Mouse (Mus musculus) megakaryocyte, embryonic 14.5 days (primary cell): Measurements from ENCODE around the gene Sik3. TPM values are rescaled to one million over a fixed set of nuclear protein-coding genes. Genes with fewer than 3 reads are reported as not detected.

ENCODE experiments used
- H3K27me3 ChIP-seq: replicated peaks from 2 replicates; pipeline ENCODE3; 2012; ENCODE audit warnings: inconsistent platforms
- H3K36me3 ChIP-seq: replicated peaks from 2 replicates; pipeline ENCODE3; 2012; ENCODE audit warnings: low read length, inconsistent platforms, mixed read lengths
- H3K4me1 ChIP-seq: 2 replicates; pipeline ENCODE4 v1.6.1; 2012; ENCODE audit warnings: inconsistent platforms
- H3K4me3 ChIP-seq: replicated peaks from 2 replicates; pipeline ENCODE3; 2012; ENCODE audit warnings: moderate library complexity, mild to moderate bottlenecking, inconsistent platforms
- H3K9me3 ChIP-seq: 2 replicates; pipeline ENCODE4 v1.6.1; 2012; ENCODE audit warnings: inconsistent platforms
- FLI1 ChIP-seq: IDR thresholded peaks from 2 replicates; pipeline ENCODE4 v1.6.1; 2012; ENCODE audit warnings: low read length, inconsistent platforms, mixed read lengths
- GATA1 ChIP-seq: IDR thresholded peaks from 3 replicates; pipeline ENCODE4 v1.6.1; 2012; ENCODE audit warnings: mixed read lengths, low read length, inconsistent platforms, borderline replicate concordance
- polyA plus RNA-seq: library from polyadenylated mRNA; stranded (reverse); fragments of >175 nt; gene quantifications from 2 replicates; pipeline ENCODE4 v1.2.3, GENCODE M21; 2012; ENCODE audit warnings: low replicate concordance; ENCODE audit not compliant: insufficient read depth

Sik3 gene
- polyA plus RNA-seq, 1 experiment, result 17.3 TPM

DNA sequence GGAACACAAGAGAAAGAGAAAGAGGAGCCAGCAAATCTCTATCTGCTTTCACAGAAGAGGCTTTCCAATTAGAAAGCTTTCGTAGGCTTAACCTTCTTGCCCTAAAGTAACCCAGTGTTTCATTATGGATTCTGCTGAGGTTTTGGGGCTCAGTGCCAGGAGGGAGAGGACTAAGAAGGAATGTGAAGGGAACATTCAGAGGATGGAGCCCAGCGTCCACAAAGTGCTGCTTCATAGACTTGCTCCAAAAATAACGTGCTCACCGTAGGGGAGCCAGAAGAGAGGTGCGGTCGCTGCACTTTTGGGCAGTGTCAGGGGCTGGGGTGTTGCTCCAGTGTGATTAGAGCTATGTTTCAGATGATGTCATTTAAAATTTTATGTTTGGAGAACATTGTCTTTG is 19.6 kb downstream of the Sik3 start:
- TF ChIP-seq GATA1, result no peak
- TF ChIP-seq FLI1, result no peak
- Histone ChIP-seq H3K4me3 (no peak overlapping the region), H3K36me3 (peaks cover 46% of the 10 kb centered on the region), H3K9me3 (no peaks in the 10 kb centered on the region), H3K4me1 (peaks cover 83% of the 10 kb centered on the region), H3K27me3 (no peaks in the 10 kb centered on the region)

DNA sequence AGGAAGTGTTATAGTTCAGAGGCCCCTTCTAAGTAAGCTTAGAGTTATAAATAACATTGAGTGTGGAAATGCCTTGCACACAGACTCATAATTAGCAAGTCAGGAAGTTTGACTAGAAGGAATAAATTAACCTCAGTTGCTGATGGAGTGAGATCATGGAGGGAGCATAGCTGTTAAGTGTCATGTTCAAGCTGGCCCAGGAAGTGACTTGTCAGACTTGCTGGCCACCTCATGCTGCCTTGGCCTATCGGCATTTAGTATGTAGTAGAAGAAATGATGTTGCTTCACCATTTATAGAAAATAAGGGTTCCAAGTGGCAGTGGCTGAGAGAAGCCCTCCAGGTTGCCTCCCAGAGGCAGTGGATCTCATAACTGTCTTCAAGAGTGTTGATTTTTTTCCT is 20.4 kb downstream of the Sik3 start:
- Histone ChIP-seq H3K9me3 (no peaks in the 10 kb centered on the region), H3K27me3 (no peaks in the 10 kb centered on the region), H3K36me3 (peaks cover 47% of the 10 kb centered on the region), H3K4me3 (peak overlapping the region; percentile 68), H3K4me1 (peaks cover 81% of the 10 kb centered on the region)
- no peak for TF ChIP-seq GATA1
- no peak for TF ChIP-seq FLI1

DNA sequence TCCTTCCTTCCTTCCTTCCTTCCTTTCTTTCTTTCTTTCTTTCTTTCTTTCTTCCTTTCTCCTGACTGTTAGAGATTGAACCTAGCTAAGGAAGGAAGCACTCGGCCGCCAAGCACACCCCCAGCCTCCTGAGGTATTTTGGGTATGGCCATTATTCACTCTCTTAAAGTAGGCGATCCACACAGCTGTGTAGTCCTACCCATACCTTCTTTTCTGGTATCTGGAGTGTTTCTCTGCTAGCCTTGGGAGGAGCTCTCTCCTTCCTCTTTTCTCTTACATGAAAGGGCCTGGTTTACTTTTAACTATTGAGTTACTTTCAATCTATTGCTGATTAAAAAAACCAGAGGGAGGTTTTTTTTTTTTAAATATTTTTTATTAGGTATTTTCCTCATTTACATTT is 21.2 kb downstream of the Sik3 start:
- Histone ChIP-seq H3K4me3 (peak overlapping the region; percentile 80), H3K9me3 (no peaks in the 10 kb centered on the region), H3K4me1 (peaks cover 82% of the 10 kb centered on the region), H3K27me3 (no peaks in the 10 kb centered on the region), H3K36me3 (peaks cover 52% of the 10 kb centered on the region)
- no peak for TF ChIP-seq FLI1
- TF ChIP-seq GATA1, result no peak

DNA sequence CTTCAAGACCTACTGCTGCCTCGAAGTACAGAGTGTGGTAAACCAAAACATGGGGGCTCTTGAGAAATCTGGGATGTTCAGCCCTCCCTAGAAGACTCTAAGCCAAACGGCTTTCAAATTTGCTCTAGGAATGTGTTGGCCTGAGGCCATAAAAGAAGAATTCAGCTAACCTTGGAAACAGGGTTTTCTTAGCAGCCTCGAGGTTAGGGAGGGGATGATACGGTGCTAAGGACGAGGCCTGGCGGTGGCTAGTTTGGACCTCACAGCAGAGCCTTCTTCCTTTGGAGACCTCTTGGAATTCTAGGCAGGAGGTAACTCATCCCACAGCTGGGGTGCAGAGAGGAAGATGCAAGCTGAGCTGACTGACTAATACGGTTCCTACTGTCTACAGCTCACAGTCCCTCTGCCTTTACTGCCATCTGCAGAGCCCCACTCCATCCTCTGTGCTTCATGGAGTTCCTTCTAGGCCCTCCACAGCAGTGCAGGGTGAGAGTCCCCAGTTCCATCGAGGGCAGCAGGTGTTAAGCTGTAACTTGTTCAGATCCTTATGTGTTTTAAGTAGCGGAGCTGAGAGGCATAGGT is 22.8 kb downstream of the Sik3 start:
- H3K36me3 ChIP-seq, result peaks cover 54% of the 10 kb centered on the region
- H3K27me3 ChIP-seq, result no peaks in the 10 kb centered on the region
- H3K4me1 ChIP-seq, result peaks cover 73% of the 10 kb centered on the region
- no peak for TF ChIP-seq FLI1
- no peaks in the 10 kb centered on the region for H3K9me3 ChIP-seq
- H3K4me3 ChIP-seq, result no peak overlapping the region

DNA sequence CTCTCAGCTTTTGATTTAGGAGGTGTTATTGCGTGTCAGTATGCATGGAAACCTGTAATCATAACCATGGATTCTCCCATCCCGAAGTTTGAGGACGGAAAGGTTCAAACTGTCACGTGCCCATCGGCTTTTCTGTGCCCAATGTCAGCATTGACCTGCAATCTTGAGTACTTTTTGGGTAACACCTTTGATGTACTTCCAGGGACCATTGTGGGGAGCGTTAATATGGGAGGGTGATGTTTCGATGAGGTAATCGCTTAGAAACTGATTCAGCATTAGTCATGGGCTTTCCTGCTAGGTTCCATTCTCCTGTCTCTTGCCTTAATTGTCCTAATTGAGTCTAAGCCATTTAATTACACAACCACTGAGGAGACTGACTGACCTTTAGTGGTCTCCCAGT is 24.3 kb downstream of the Sik3 start:
- peaks cover 70% of the 10 kb centered on the region for H3K4me1 ChIP-seq
- H3K27me3 ChIP-seq, result no peaks in the 10 kb centered on the region
- H3K4me3 ChIP-seq, result no peak overlapping the region
- no peak for TF ChIP-seq FLI1
- TF ChIP-seq GATA1, result no peak
- H3K9me3 ChIP-seq, result no peaks in the 10 kb centered on the region
- H3K36me3 ChIP-seq, result peaks cover 57% of the 10 kb centered on the region

DNA sequence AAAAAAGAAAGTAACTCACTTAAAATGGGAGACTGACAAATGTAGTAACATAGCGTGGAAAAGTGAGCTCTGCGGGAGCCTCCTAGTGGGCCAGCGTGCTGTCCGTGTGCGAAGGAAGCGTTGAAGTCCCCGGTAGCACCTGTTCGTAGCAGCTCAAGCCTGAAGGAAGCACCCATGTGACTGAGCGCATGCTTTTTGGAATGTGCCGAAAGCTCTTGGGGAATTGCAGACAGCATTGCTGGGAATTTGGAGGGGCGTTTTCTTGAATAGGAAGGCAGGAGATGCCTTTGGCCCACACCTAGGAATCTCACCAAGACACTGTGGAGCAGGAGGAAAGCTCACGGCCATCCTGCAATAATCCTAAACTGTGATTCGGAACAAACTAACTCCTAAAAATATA is 26.2 kb downstream of the Sik3 start:
- no peaks in the 10 kb centered on the region for H3K27me3 ChIP-seq
- H3K36me3 ChIP-seq, result peaks cover 65% of the 10 kb centered on the region
- no peaks in the 10 kb centered on the region for H3K9me3 ChIP-seq
- H3K4me3 ChIP-seq, result no peak overlapping the region
- TF ChIP-seq FLI1, result no peak
- no peak for TF ChIP-seq GATA1
- peaks cover 61% of the 10 kb centered on the region for H3K4me1 ChIP-seq

DNA sequence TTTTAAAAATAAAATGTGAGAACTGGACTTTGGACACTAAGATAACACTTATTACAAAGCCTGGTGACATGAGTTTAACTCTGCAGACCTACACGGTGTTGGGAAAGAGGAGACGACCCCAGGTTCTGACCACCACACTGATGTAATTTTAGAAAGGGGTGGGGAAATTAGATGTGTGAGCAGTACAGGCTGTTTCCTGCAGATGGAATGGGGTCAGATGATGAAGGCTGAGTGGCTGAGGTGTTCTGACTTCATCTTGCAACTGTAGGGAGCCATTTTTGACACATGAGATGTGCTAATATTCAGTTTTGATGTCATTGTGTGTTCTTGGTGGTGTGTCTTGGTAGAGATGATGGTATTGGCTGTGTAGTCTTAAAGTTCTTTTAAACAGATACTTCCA is 28.6 kb downstream of the Sik3 start:
- peaks cover 69% of the 10 kb centered on the region for H3K36me3 ChIP-seq
- no peaks in the 10 kb centered on the region for H3K27me3 ChIP-seq
- H3K4me3 ChIP-seq, result no peak overlapping the region
- H3K9me3 ChIP-seq, result no peaks in the 10 kb centered on the region
- H3K4me1 ChIP-seq, result peaks cover 61% of the 10 kb centered on the region
- TF ChIP-seq FLI1 (no peak), GATA1 (no peak)

DNA sequence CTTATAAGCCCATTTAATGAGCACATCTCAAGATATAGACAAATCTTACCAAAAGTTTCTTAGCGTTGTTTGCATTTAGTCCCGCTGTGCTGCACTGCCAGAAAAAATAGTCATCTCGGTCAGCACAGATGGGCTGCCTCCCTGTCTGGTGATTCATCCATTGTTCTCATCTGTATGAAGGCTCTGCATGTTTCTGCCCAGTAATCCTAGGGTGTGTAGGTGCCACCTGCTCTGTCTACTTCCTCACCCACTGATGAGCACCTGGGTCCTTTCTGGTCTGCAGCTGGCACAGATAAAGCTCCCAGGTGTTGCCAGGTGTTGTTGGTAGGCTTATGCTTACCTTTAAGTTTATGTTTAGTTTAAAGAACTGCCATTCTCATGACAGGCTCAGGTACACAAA is 29.8 kb downstream of the Sik3 start:
- TF ChIP-seq GATA1 (no peak), FLI1 (no peak)
- H3K36me3 ChIP-seq, result peaks cover 66% of the 10 kb centered on the region
- no peak overlapping the region for H3K4me3 ChIP-seq

DNA sequence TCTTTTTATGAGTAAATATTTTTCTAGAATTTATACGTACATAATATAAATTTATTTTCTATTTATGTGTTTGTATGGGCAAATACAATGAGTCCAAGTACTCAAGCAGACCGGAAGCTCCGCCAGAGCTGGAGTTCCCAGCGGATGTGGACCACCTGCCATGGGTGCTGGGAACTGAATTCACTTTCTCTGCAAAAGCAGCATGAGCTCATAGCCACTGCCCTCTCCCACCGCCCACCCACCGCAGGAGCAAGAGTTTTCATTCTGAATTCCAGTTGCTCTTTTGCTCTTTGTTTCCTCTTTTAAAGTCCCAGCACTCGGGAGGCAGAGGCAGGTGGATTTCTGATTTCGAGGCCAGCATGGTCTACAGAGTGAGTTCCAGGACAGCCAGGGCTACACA is 31.0 kb downstream of the Sik3 start:
- Histone ChIP-seq H3K36me3 (peaks cover 61% of the 10 kb centered on the region), H3K9me3 (no peaks in the 10 kb centered on the region), H3K27me3 (no peaks in the 10 kb centered on the region), H3K4me3 (no peak overlapping the region), H3K4me1 (peaks cover 65% of the 10 kb centered on the region)
- TF ChIP-seq FLI1 (no peak), GATA1 (no peak)

More for the DNA sequence above, 29.8 kb downstream of the Sik3 start:
- peaks cover 68% of the 10 kb centered on the region for H3K4me1 ChIP-seq
- no peaks in the 10 kb centered on the region for H3K27me3 ChIP-seq
- no peaks in the 10 kb centered on the region for H3K9me3 ChIP-seq

DNA sequence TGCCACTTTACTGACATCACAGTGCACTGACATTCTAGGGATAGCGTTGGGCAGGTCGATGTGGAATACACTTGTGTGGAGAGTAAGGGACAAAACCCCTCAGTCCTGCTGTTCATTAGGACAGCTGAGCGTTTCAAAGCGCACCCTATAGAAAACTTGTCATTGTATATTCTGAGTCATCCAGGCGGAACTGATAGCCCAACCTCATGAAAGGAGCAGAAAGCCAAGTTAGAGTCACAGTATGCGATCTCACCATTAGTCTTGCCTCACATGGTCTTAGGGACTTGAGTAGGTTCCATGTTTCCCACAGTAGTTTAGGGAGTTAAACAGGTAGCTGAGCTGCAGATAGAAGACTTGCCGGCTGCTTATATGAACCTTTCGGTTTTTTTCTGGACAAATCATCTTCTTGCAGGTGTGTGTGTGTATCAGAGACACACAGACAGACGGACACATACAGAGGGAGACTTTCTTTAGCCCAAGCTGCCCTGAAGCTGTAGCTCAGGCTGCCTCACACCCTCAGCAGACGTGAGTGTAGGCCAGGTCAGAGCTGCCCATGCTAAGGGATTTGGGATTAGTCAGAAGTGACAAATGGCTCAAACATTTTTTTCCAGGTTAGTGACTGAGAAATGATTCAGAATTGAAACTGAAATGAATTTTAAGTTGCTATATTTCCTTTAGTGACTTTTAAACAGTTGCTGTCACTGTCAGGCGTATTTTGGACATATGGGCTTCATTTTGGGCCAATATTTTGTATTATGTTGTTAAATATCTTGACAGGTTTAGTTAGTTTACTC is 34.3 kb downstream of the Sik3 start:
- peaks cover 84% of the 10 kb centered on the region for H3K4me1 ChIP-seq
- no peaks in the 10 kb centered on the region for H3K9me3 ChIP-seq
- TF ChIP-seq GATA1 (no peak), FLI1 (no peak)
- H3K4me3 ChIP-seq, result no peak overlapping the region
- H3K27me3 ChIP-seq, result no peaks in the 10 kb centered on the region
- H3K36me3 ChIP-seq, result peaks cover 40% of the 10 kb centered on the region
